Mouse (Mus musculus): ENCODE measurements around the gene Herc1.

DNA sequence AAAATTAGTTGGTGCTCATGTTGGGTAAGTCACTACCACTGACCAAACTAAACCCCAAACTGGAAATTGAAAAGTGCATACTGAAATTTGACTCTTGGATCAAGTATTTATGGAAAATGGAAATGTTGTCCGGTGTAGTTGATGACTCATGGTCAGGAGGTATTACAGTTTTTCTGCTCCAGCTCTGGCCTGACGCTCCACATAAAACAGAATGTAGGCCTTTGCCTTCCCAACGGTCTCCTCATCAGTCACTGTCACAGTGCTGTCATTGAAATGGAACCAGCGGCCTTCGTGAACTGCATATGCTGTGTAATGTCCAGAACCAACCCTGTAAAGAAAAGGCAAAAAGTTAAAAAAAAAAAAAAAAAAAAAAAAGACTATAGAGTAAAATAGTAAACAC, 168.0 kb downstream of the Herc1 start:
- TF ChIP-seq POLR2A (IDR thresholded peaks at IDR 0.05; ENCODE audit: insufficient read length, low read depth): no peak
- no peak for TF ChIP-seq TCF12 (IDR thresholded peaks at IDR 0.05; ENCODE audit: insufficient read depth, poor library complexity, severe bottlenecking)
- TF ChIP-seq USF1 (IDR thresholded peaks at IDR 0.05; ENCODE audit: low read depth): no peak
- TF ChIP-seq MAX (IDR thresholded peaks at IDR 0.05; ENCODE audit: low read depth): no peak
- TF ChIP-seq E2F4 (IDR thresholded peaks at IDR 0.05; ENCODE audit: insufficient read depth): no peak
